In genomic region chr11:62247759-62248400, GRCm38 (mm10) we compare ENCODE assay signal across 8 mouse cellular contexts. TPM values are rescaled to one million over a fixed set of nuclear protein-coding genes. Genes with fewer than 3 reads are reported as not detected.
A peak's percentile ranks its signal among the peaks of the same experiment; 100 is the strongest.
DNase-seq lines count a peak whose midpoint lies in the region; ATAC-seq and TF ChIP-seq lines count a peak whose summit lies in the region.

No protein-coding gene starts in this region.

- H3K4me3 ChIP-seq in heart, embryonic 15.5 days = peak overlapping the region; percentile 55
- H3K4me3 ChIP-seq in G1E (ENCODE audit: low read depth, low read length) = peak overlapping the region; percentile 72; the same call in 1 of the 2 replicates
- peak overlapping the region; percentile 63 for H3K4me3 ChIP-seq in forebrain, postnatal 0 days (ENCODE audit: low read depth, low read length)
- H3K4me3 ChIP-seq in liver, postnatal 0 days (ENCODE audit: low read depth, low read length) = peak overlapping the region; percentile 60

- H3K36me3 ChIP-seq in heart, embryonic 15.5 days = no peaks in the 10 kb centered on the region
- H3K36me3 ChIP-seq in G1E (replicated peaks) = no peaks in the 10 kb centered on the region
- no peaks in the 10 kb centered on the region for H3K36me3 ChIP-seq in forebrain, postnatal 0 days (ENCODE audit: insufficient read depth)
- H3K36me3 ChIP-seq in liver, postnatal 0 days (replicated peaks; ENCODE audit: insufficient read depth, low read length) = no peaks in the 10 kb centered on the region

- H3K4me1 ChIP-seq in heart, embryonic 15.5 days (replicated peaks) = peaks cover 14% of the 10 kb centered on the region
- peaks cover 24% of the 10 kb centered on the region for H3K4me1 ChIP-seq in G1E (ENCODE audit: insufficient read depth, low read depth, low read length)
- 0 out of 2 replicates have a peak, but pooled peaks cover 5% of the 10 kb centered on the region for H3K4me1 ChIP-seq in forebrain, postnatal 0 days (ENCODE audit: insufficient read depth)
- H3K4me1 ChIP-seq in liver, postnatal 0 days (ENCODE audit: insufficient read depth) = peaks cover 16% of the 10 kb centered on the region

- H3K9ac ChIP-seq in heart, embryonic 15.5 days = peak overlapping the region; percentile 18; the same call in 1 of the 2 replicates
- H3K9ac ChIP-seq in forebrain, postnatal 0 days = no peak overlapping the region
- H3K9ac ChIP-seq in liver, postnatal 0 days (replicated peaks) = no peak overlapping the region

- no peaks in the 10 kb centered on the region for H3K9me3 ChIP-seq in heart, embryonic 15.5 days (replicated peaks)
- peaks cover 11% of the 10 kb centered on the region for H3K9me3 ChIP-seq in G1E (replicated peaks)
- H3K9me3 ChIP-seq in forebrain, postnatal 0 days (ENCODE audit: low read length) = no peaks in the 10 kb centered on the region
- H3K9me3 ChIP-seq in liver, postnatal 0 days (ENCODE audit: low read length) = no peaks in the 10 kb centered on the region

- TF ChIP-seq EP300 in liver, postnatal 0 days (IDR thresholded peaks at IDR 0.05; ENCODE audit: low read depth) = no peak

- WGBS in heart, embryonic 15.5 days = 33% methylated on average over 18 of the region's 18 CpGs
- WGBS in forebrain, postnatal 0 days = 45% methylated on average over 18 of the region's 18 CpGs
- WGBS in liver, postnatal 0 days (ENCODE audit: insufficient replicate concordance) = 30% methylated on average over 18 of the region's 18 CpGs

- no peak for ATAC-seq in heart, embryonic 15.5 days (replicated peaks; ENCODE audit: insufficient number of reproducible peaks, insufficient read depth, low FRiP score, low read depth)
- ATAC-seq in G1E (ENCODE audit: extremely low read depth, insufficient number of reproducible peaks, low FRiP score, poor library complexity, severe bottlenecking) = no peak
- ATAC-seq in forebrain, postnatal 0 days = no peak
- no peak for ATAC-seq in liver, postnatal 0 days

- peak overlapping the region; percentile 96 for H3K4me2 ChIP-seq in heart, embryonic 15.5 days
- peak overlapping the region; percentile 100 for H3K4me2 ChIP-seq in forebrain, postnatal 0 days (ENCODE audit: low read depth)
- peak overlapping the region; percentile 97 for H3K4me2 ChIP-seq in liver, postnatal 0 days (ENCODE audit: low read depth, low read length)

- H3K27ac ChIP-seq in heart, embryonic 15.5 days = no peak overlapping the region
- no peak overlapping the region for H3K27ac ChIP-seq in forebrain, postnatal 0 days (ENCODE audit: low read depth, low read length)
- H3K27ac ChIP-seq in liver, postnatal 0 days (ENCODE audit: low read depth) = no peak overlapping the region

- H3K27me3 ChIP-seq in heart, embryonic 15.5 days = peaks cover 45% of the 10 kb centered on the region
- H3K27me3 ChIP-seq in G1E (ENCODE audit: insufficient read depth, low read length) = peaks cover 82% of the 10 kb centered on the region
- peaks cover 17% of the 10 kb centered on the region for H3K27me3 ChIP-seq in forebrain, postnatal 0 days (ENCODE audit: insufficient read depth, low read length)
- H3K27me3 ChIP-seq in liver, postnatal 0 days (ENCODE audit: insufficient read depth, low read length) = peaks cover 41% of the 10 kb centered on the region

- TF ChIP-seq CTCF in G1E (IDR thresholded peaks at IDR 0.05; ENCODE audit: low read depth, low read length) = no peak
- TF ChIP-seq CTCF in forebrain, postnatal 0 days (IDR thresholded peaks at IDR 0.05; ENCODE audit: low read depth) = no peak
- no peak for TF ChIP-seq CTCF in liver, postnatal 0 days (IDR thresholded peaks at IDR 0.05; ENCODE audit: low read depth)

- DNase-seq in heart, adult 11 months = no peak
- DNase-seq in G1E (ENCODE audit: low spot score) = no peak
- DNase-seq in forebrain, postnatal 0 days = no peak
- no peak for DNase-seq in liver, postnatal 0 days
- no peak for DNase-seq in retina, postnatal 1 day
- no peak for DNase-seq in left cerebral cortex, adult 9 months (ENCODE audit: low spot score in 2 of 2)
- DNase-seq in cerebellum, postnatal 36 days = no peak

RNA-seq across cellular contexts. Expression of gene Adora2b, which starts 0.9 kb away (rescaled TPM):
- polyA plus RNA-seq in heart, embryonic 15.5 days (2015; fragmentation: Nextera tagmentation; extraction: Ambion mirVana) = 1.0 and 1.9 TPM in 2 replicates
- total RNA-seq in G1E (2014; fragmentation: Nextera tagmentation) = not detected in 2 replicates
- 0.16 and 0.29 TPM in 2 replicates for total RNA-seq in G1E (2017)
- 0.03 and 0.04 TPM in 2 replicates for polyA plus RNA-seq in G1E (2012)
- 1.7 and 2.6 TPM in 2 replicates for total RNA-seq in forebrain, postnatal 0 days (2014; rRNA removed)
- polyA plus RNA-seq in forebrain, postnatal 0 days (2015; fragmentation: Nextera tagmentation; extraction: Ambion mirVana) = 3.4 and 4.0 TPM in 2 replicates
- 0.59 and 0.61 TPM in 2 replicates for polyA plus RNA-seq in liver, postnatal 0 days (2015; fragmentation: Nextera tagmentation; extraction: Ambion mirVana)

RNA-seq across cellular contexts. Expression of gene Zswim7, which starts 33.3 kb away (rescaled TPM):
- polyA plus RNA-seq in heart, embryonic 15.5 days (2015; fragmentation: Nextera tagmentation; extraction: Ambion mirVana) = 13.8 and 15.8 TPM in 2 replicates
- 12.8 and 13.8 TPM in 2 replicates for total RNA-seq in G1E (2014; fragmentation: Nextera tagmentation)
- total RNA-seq in G1E (2017) = 15.3 and 21.5 TPM in 2 replicates
- polyA plus RNA-seq in G1E (2012) = 3.4 and 4.5 TPM in 2 replicates
- 7.3 and 19.6 TPM in 2 replicates for total RNA-seq in forebrain, postnatal 0 days (2014; rRNA removed)
- 19.6 and 23.6 TPM in 2 replicates for polyA plus RNA-seq in forebrain, postnatal 0 days (2015; fragmentation: Nextera tagmentation; extraction: Ambion mirVana)
- polyA plus RNA-seq in liver, postnatal 0 days (2015; fragmentation: Nextera tagmentation; extraction: Ambion mirVana) = 16.3 and 16.4 TPM in 2 replicates

RNA-seq across cellular contexts. Expression of gene Ttc19, which starts 33.4 kb away (rescaled TPM):
- 19.1 and 20.7 TPM in 2 replicates for polyA plus RNA-seq in heart, embryonic 15.5 days (2015; fragmentation: Nextera tagmentation; extraction: Ambion mirVana)
- total RNA-seq in G1E (2014; fragmentation: Nextera tagmentation) (33.2 and 33.9 TPM in 2 replicates), G1E (2017) (16.0 and 16.2 TPM in 2 replicates)
- 4.2 and 6.2 TPM in 2 replicates for polyA plus RNA-seq in G1E (2012)
- 52.1 and 64.8 TPM in 2 replicates for total RNA-seq in forebrain, postnatal 0 days (2014; rRNA removed)
- polyA plus RNA-seq in forebrain, postnatal 0 days (2015; fragmentation: Nextera tagmentation; extraction: Ambion mirVana) = 24.1 and 34.4 TPM in 2 replicates
- 4.8 and 4.9 TPM in 2 replicates for polyA plus RNA-seq in liver, postnatal 0 days (2015; fragmentation: Nextera tagmentation; extraction: Ambion mirVana)
